Mouse (Mus musculus) midbrain, postnatal 0 days (tissue): ENCODE data around the gene Zkscan3. TPM values are rescaled to one million over a fixed set of nuclear protein-coding genes. Genes with fewer than 3 reads are reported as not detected.

Experiments used
- ATAC-seq: fragments of 200-750 bp; cut with Nextera tagmentation; 2 replicates; pipeline ENCODE4 v1.8.0; 2017; ENCODE audit warnings: moderate number of reproducible peaks, mild to moderate bottlenecking, moderate TSS enrichment, moderate library complexity; ENCODE audit not compliant: low FRiP score
- DNase-seq: peaks from one replicate; pipeline ENCODE4 v3.0.0-alpha.2; 2015; ENCODE audit warnings: low spot score
- H3K27ac ChIP-seq: fragments of 300-500 bp; sonication (generic); 2 replicates; pipeline ENCODE4 v1.5.1; 2014; ENCODE audit warnings: low read depth, mild to moderate bottlenecking, low read length, mixed read lengths
- H3K27me3 ChIP-seq: fragments of 300-500 bp; sonication (generic); 2 replicates; pipeline ENCODE4 v1.6.1; 2014; ENCODE audit warnings: low read length, control low read depth, mixed read lengths; ENCODE audit not compliant: insufficient read depth
- H3K36me3 ChIP-seq: fragments of 300-500 bp; sonication (generic); 2 replicates; pipeline ENCODE4 v1.6.1; 2014; ENCODE audit warnings: low read length, control low read depth, mixed read lengths; ENCODE audit not compliant: insufficient read depth
- H3K4me1 ChIP-seq: fragments of 300-500 bp; sonication (generic); 2 replicates; pipeline ENCODE4 v1.6.1; 2014; ENCODE audit warnings: mild to moderate bottlenecking, control low read depth, antibody characterized with exemption, low read length, mixed read lengths; ENCODE audit not compliant: insufficient read depth
- H3K4me2 ChIP-seq: fragments of 300-500 bp; sonication (generic); 2 replicates; pipeline ENCODE4 v1.6.1; 2014; ENCODE audit warnings: low read depth, mild to moderate bottlenecking, low read length, mixed read lengths; ENCODE audit not compliant: poor library complexity, severe bottlenecking
- H3K4me3 ChIP-seq: fragments of 300-500 bp; sonication (generic); 2 replicates; pipeline ENCODE4 v1.5.1; 2014; ENCODE audit warnings: low read depth, mild to moderate bottlenecking, low read length, moderate library complexity
- H3K9ac ChIP-seq: fragments of 300-500 bp; sonication (generic); replicated peaks from 2 replicates; pipeline ENCODE4 v1.6.1; 2014; ENCODE audit warnings: mild to moderate bottlenecking, low read length, moderate library complexity, mixed read lengths; ENCODE audit not compliant: poor library complexity, severe bottlenecking
- H3K9me3 ChIP-seq: fragments of 300-500 bp; sonication (generic); 2 replicates; pipeline ENCODE4 v1.6.1; 2016; ENCODE audit warnings: low read length, control low read depth
- CTCF ChIP-seq: IDR thresholded peaks from 2 replicates; pipeline ENCODE4 v1.5.1; 2016; ENCODE audit warnings: antibody characterized with exemption, mild to moderate bottlenecking
- WGBS: fragments of 180-500 bp; shearing (Covaris S2); extraction: QIAGEN DNeasy Blood & Tissue Kit; methylation state at CpG from one replicate; pipeline ENCODE4 v1.1.7; 2014; 5-methylcytosine and 5-hydroxymethylcytosine counted together
- microRNA counts: library from miRNA; unstranded; fragments of <30 nt; microRNA quantifications from one replicate; lab custom pipeline; 2015
- microRNA-seq: library from miRNA; unstranded; fragments of <30 nt; microRNA quantifications from one replicate; pipeline ENCODE4, GENCODE M21; 2016; ENCODE audit warnings: borderline number of aligned reads
- polyA plus RNA-seq: library from polyadenylated mRNA; unstranded; fragments of >200 nt; fragmentation: Nextera tagmentation; extraction: Ambion mirVana; gene quantifications from 2 replicates; pipeline ENCODE4 v1.2.1, GENCODE M21; 2015
- total RNA-seq: library from RNA; depleted of rRNA; stranded (reverse); fragments of >200 nt; gene quantifications from 2 replicates; pipeline ENCODE4 v1.2.3, GENCODE M21; 2014; rRNA removed

Gene Zkscan3
- total and polyA plus RNA-seq, 2 experiments from 2014 or later, result 32.9 to 37.9 TPM

DNA sequence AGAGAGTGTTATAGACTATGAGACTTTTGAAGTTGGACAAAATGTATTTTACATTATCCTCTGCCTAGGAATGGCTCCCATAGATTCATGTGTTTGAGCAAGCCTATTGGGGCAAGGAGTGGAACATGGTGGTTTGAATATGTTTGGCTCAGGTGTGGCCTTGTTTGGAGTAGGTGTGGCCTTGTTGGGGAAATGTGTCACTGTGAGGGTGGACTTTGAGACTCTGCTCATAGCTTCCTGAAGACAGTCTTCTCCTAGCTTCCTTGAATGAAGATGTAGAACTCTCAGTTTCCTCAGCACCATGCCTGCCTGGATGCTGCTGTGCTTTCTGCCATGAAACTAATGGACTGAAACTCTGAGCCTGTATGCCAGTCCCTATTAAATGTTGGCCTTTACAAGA lies 52.0 kb downstream of the Zkscan3 start:
- Histone ChIP-seq H3K27me3 (no peaks in the 10 kb centered on the region), H3K36me3 (no peaks in the 10 kb centered on the region), H3K27ac (no peak overlapping the region), H3K9ac (no peak overlapping the region), H3K9me3 (no peaks in the 10 kb centered on the region), H3K4me1 (no peaks in the 10 kb centered on the region), H3K4me2 (no peak overlapping the region), H3K4me3 (no peak overlapping the region)
- ATAC-seq, result no peak
- DNase-seq, result no peak
- no peak for TF ChIP-seq CTCF

DNA sequence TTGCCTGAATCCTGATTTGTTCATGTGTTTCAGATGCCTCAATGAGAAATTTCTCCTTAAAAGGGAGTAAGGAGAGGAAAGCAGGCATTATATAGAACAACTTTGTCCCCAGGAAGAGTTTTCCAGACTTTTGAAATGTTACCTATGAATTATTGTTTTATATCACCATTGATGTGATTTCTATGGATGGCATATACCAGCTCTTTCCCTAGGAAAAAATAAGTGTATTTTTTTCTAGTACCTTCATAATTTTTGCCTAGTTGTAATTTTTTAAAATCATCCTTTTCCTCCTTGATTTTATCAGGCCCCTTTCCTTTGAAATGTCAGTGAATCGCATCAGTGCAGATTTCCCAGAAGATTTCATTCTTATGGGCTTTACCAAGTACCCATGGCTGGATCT lies 55.9 kb downstream of the Zkscan3 start, which contains the start of gene Olfr1367:
TSS of gene Olfr1367 (plus strand) at position 301 of the 400 bp plus-strand sequence.
- Histone ChIP-seq H3K4me3 (no peak within 1 kb of the TSS), H3K9ac (no peak within 1 kb of the TSS), H3K4me2 (no peak within 1 kb of the TSS), H3K27ac (no peak within 1 kb of the TSS), H3K36me3 (no peaks in the 10 kb centered on the region), H3K4me1 (no peaks in the 10 kb centered on the region), H3K27me3 (no peaks in the 10 kb centered on the region), H3K9me3 (no peaks in the 10 kb centered on the region)
- 95% methylated on average over 1 of the region's 1 CpGs for WGBS
- ATAC-seq, result no peak
- DNase-seq, result no peak
- TF ChIP-seq CTCF, result no peak

MicroRNAs within 50 kb of the gene (microRNA counts, 519-probe panel; counts per million panel counts)
- microRNA mmu-miR-1896 (lab: Ali Mortazavi, UCI), result 528 counts per million, percentile 58 among the panel's probes with 10 or more counts

Small RNA genes within 50 kb of the gene (microRNA-seq; reads per million reads assigned to microRNA genes)
- not detected for gene Mir1896
- gene Mir6942, result not detected

Other genes starting within 250 kb of the Zkscan3 start
- gene Trim27, start 223.3 kb downstream of the Zkscan3 start, total RNA-seq, result 74.5 and 76.2 TPM in 2 replicates
- gene Trim27, start 223.3 kb downstream of the Zkscan3 start, polyA plus RNA-seq, result 64.2 and 65.0 TPM in 2 replicates
- gene Gpx5, start 110.0 kb downstream of the Zkscan3 start, total RNA-seq, result not detected in 2 replicates
- gene Gpx5, start 110.0 kb downstream of the Zkscan3 start, polyA plus RNA-seq, result not detected in 2 replicates
- not detected in 2 replicates for gene Gpx6, start 90.6 kb downstream of the Zkscan3 start, total RNA-seq
- 0.26 and 0.58 TPM in 2 replicates for gene Gpx6, start 90.6 kb downstream of the Zkscan3 start, polyA plus RNA-seq
- gene Olfr1367, start 55.8 kb downstream of the Zkscan3 start, total RNA-seq, result not detected in 2 replicates
- gene Olfr1367, start 55.8 kb downstream of the Zkscan3 start, polyA plus RNA-seq, result not detected in 2 replicates
- gene Zscan12, start 39.9 kb downstream of the Zkscan3 start, total RNA-seq, result 5.0 and 6.4 TPM in 2 replicates
- gene Zscan12, start 39.9 kb downstream of the Zkscan3 start, polyA plus RNA-seq, result 7.2 and 7.8 TPM in 2 replicates
- gene Pgbd1, start 38.3 kb upstream of the Zkscan3 start, total RNA-seq, result 2.8 and 3.3 TPM in 2 replicates
- gene Pgbd1, start 38.3 kb upstream of the Zkscan3 start, polyA plus RNA-seq, result 1.9 TPM in 2 replicates
- 22.6 and 25.8 TPM in 2 replicates for gene Zscan26, start 51.0 kb upstream of the Zkscan3 start, total RNA-seq
- gene Zscan26, start 51.0 kb upstream of the Zkscan3 start, polyA plus RNA-seq, result 19.4 and 20.1 TPM in 2 replicates
- gene Nkapl, start 65.8 kb upstream of the Zkscan3 start, total RNA-seq, result 0.19 and 0.60 TPM in 2 replicates
- 2.0 and 2.5 TPM in 2 replicates for gene Nkapl, start 65.8 kb upstream of the Zkscan3 start, polyA plus RNA-seq
- gene Zkscan4, start 76.2 kb upstream of the Zkscan3 start, total RNA-seq, result 7.8 and 10.0 TPM in 2 replicates
- 6.7 and 6.9 TPM in 2 replicates for gene Zkscan4, start 76.2 kb upstream of the Zkscan3 start, polyA plus RNA-seq
- not detected in 2 replicates for gene Gm10065, start 76.7 kb upstream of the Zkscan3 start, total RNA-seq
- not detected in 2 replicates for gene Gm10065, start 76.7 kb upstream of the Zkscan3 start, polyA plus RNA-seq
- gene AK157302, start 92.5 kb upstream of the Zkscan3 start, total RNA-seq, result 0.22 and 0.28 TPM in 2 replicates
- gene AK157302, start 92.5 kb upstream of the Zkscan3 start, polyA plus RNA-seq, result 0.49 and 0.74 TPM in 2 replicates
- gene Gm11273, start 98.7 kb upstream of the Zkscan3 start, total RNA-seq, result 6.7 and 16.8 TPM in 2 replicates
- gene Gm11273, start 98.7 kb upstream of the Zkscan3 start, polyA plus RNA-seq, result 6.4 and 10.6 TPM in 2 replicates
- 6.9 and 10.6 TPM in 2 replicates for gene Zkscan8, start 128.4 kb upstream of the Zkscan3 start, total RNA-seq
- 1.4 and 1.9 TPM in 2 replicates for gene Zkscan8, start 128.4 kb upstream of the Zkscan3 start, polyA plus RNA-seq
- not detected in 2 replicates for gene Olfr1366, start 140.1 kb upstream of the Zkscan3 start, total RNA-seq
- gene Olfr1366, start 140.1 kb upstream of the Zkscan3 start, polyA plus RNA-seq, result 0.05 and 0.12 TPM in 2 replicates
- not detected in 2 replicates for gene Olfr1535, start 157.1 kb upstream of the Zkscan3 start, total RNA-seq
- 0.07 and 0.10 TPM in 2 replicates for gene Olfr1535, start 157.1 kb upstream of the Zkscan3 start, polyA plus RNA-seq
- not detected in 2 replicates for gene Olfr1364, start 179.0 kb upstream of the Zkscan3 start, total RNA-seq
- gene Olfr1364, start 179.0 kb upstream of the Zkscan3 start, polyA plus RNA-seq, result not detected in 2 replicates
- not detected in 2 replicates for gene Olfr1362, start 211.3 kb upstream of the Zkscan3 start, total RNA-seq
- gene Olfr1362, start 211.3 kb upstream of the Zkscan3 start, polyA plus RNA-seq, result not detected in 2 replicates
- not detected in 2 replicates for gene Olfr11, start 239.8 kb upstream of the Zkscan3 start, total RNA-seq
- not detected in 2 replicates for gene Olfr11, start 239.8 kb upstream of the Zkscan3 start, polyA plus RNA-seq